6 mouse cellular contexts compared by ENCODE assay signal in genomic region chr9:14462536-14462935, GRCm38 (mm10). TPM values are rescaled to one million over a fixed set of nuclear protein-coding genes. Genes with fewer than 3 reads are reported as not detected.
"Had no signal": no experiment of that assay in that cellular context is flagged by ENCODE, and none has a peak within 500 bp of the region (broad histone marks: within the 10 kb centered on the region; RNA-seq: fewer than 3 reads in every experiment).

No protein-coding gene starts in this region.

RNA-seq across cellular contexts. Expression of gene Kdm4d, which starts 37.7 kb away (rescaled TPM):
- total RNA-seq: liver, adult 2 months; megakaryocyte-erythroid progenitor cell, adult 5-6 weeks had no signal
- polyA plus RNA-seq: limb, embryonic 11.5 days; liver, adult 2 months; liver, embryonic 15.5 days; macrophage; myocyte had no signal
